Mouse (Mus musculus) forebrain, embryonic 15.5 days (tissue): Measurements from ENCODE around the gene Cbx2. TPM values are rescaled to one million over a fixed set of nuclear protein-coding genes. Genes with fewer than 3 reads are reported as not detected.

Source experiments
- ATAC-seq: fragments of 200-750 bp; cut with Nextera tagmentation; replicated peaks from 2 replicates; pipeline ENCODE4 v1.8.0; 2017; ENCODE audit warnings: mild to moderate bottlenecking, moderate TSS enrichment, moderate library complexity
- H3K27ac ChIP-seq: fragments of 300-500 bp; sonication (generic); replicated peaks from 2 replicates; pipeline ENCODE4 v1.5.1; 2015; ENCODE audit warnings: mild to moderate bottlenecking, inconsistent platforms
- H3K27me3 ChIP-seq: fragments of 300-500 bp; sonication (generic); 2 replicates; pipeline ENCODE4 v1.6.1; 2015; ENCODE audit warnings: inconsistent platforms
- H3K36me3 ChIP-seq: fragments of 300-500 bp; sonication (generic); 2 replicates; pipeline ENCODE4 v1.6.1; 2015; ENCODE audit warnings: mild to moderate bottlenecking, inconsistent platforms
- H3K4me1 ChIP-seq: fragments of 300-500 bp; sonication (generic); 2 replicates; pipeline ENCODE4 v1.6.1; 2015; ENCODE audit warnings: inconsistent platforms
- H3K4me2 ChIP-seq: fragments of 300-500 bp; sonication (generic); replicated peaks from 2 replicates; pipeline ENCODE4 v1.6.1; 2015; ENCODE audit warnings: mild to moderate bottlenecking, inconsistent platforms
- H3K4me3 ChIP-seq: fragments of 300-500 bp; sonication (generic); 2 replicates; pipeline ENCODE4 v1.5.1; 2015; ENCODE audit warnings: mild to moderate bottlenecking, inconsistent platforms
- H3K9ac ChIP-seq: fragments of 300-500 bp; sonication (generic); replicated peaks from 2 replicates; pipeline ENCODE4 v1.6.1; 2015; ENCODE audit warnings: mild to moderate bottlenecking, inconsistent platforms
- H3K9me3 ChIP-seq: fragments of 300-500 bp; sonication (generic); 2 replicates; pipeline ENCODE4 v1.6.1; 2016; ENCODE audit warnings: inconsistent platforms
- WGBS: fragments of 180-500 bp; shearing (Covaris S2); methylation state at CpG from one replicate; pipeline ENCODE4 v1.1.7; 2015; ENCODE audit warnings: mixed read lengths; 5-methylcytosine and 5-hydroxymethylcytosine counted together
- polyA plus RNA-seq: library from polyadenylated mRNA; unstranded; fragments of >200 nt; fragmentation: Nextera tagmentation; extraction: Ambion mirVana; gene quantifications from 2 replicates; pipeline ENCODE4 v1.2.1, GENCODE M21; 2015

Gene Cbx2
- polyA plus RNA-seq, 1 experiment from 2014 or later, result 30.4 TPM

DNA sequence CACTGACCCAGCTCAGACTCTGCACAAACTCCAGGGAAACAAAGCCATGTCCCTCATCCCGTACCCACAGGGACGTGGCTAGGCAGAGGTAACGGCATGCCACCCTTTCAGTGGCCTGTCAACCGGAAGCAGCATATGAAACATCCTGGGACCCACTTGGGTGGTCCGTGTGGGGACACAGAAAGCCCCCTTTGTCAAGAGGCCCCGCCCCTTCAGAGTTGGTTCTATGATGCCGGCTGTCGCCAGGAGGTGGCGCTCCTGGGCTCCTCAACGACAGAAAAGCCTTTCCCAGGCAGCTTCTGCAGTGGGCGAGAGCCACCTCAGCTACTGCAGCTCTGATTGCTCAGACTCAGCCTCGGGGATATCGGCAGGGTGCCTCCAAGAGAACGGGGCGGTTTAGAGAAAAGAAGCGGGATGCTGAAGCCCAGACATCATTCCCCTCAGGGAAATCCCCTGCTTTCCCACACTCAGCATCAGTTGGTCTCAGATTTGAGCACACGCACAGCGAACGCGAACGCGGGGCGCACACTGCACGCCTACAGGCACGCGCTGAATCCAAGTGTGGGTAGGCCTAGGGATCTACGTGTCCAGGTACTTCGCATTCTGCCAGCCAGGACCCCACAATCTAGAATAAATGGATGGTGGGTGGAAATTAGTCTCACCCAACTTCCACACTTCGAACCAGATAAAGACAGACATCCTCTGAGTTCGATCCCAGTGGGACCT, 24.1 kb upstream of the Cbx2 start:
- Histone ChIP-seq H3K36me3 (no peaks in the 10 kb centered on the region), H3K27ac (peak overlapping the region; percentile 39; the same call in 1 of the 2 replicates), H3K4me1 (peaks cover 20% of the 10 kb centered on the region), H3K9ac (peak overlapping the region; percentile 22; the same call in 1 of the 2 replicates), H3K9me3 (no peaks in the 10 kb centered on the region), H3K4me2 (peak overlapping the region; percentile 50), H3K4me3 (peak overlapping the region; percentile 34), H3K27me3 (peaks cover 3% of the 10 kb centered on the region; the same call in 1 of the 2 replicates)
- WGBS, result 4% methylated on average over 30 of the region's 30 CpGs
- peak; percentile 85 for ATAC-seq

DNA sequence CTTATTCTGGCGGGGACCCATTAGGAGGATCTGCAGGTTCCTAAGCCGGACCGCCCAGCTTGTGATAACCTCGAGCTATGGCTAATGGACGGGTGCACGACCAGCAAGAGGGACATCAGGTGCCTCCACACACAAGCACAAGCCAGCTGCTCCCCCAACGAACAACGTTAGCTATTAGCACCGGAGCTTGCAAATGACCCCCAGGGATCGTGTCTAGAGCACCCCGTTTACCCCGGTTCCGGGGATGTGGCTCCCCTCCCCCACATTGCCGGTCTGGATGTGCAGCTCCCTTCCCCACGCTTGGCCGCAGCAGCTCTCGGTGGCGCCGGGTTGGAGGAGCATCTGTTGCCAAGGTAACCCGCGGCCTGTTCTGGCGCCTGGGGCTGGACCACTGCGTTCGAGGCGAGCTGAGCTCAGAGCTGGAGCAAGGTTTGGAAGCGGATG, 23.4 kb upstream of the Cbx2 start:
- peak; percentile 31; the same call in 1 of the 2 replicates for ATAC-seq
- peak overlapping the region; percentile 22 for H3K9ac ChIP-seq
- no peaks in the 10 kb centered on the region for H3K36me3 ChIP-seq
- H3K27ac ChIP-seq, result peak overlapping the region; percentile 39; the same call in 1 of the 2 replicates
- no peaks in the 10 kb centered on the region for H3K9me3 ChIP-seq
- H3K4me3 ChIP-seq, result peak overlapping the region; percentile 34
- peaks cover 3% of the 10 kb centered on the region; the same call in 1 of the 2 replicates for H3K27me3 ChIP-seq
- peak overlapping the region; percentile 50 for H3K4me2 ChIP-seq
- peaks cover 20% of the 10 kb centered on the region for H3K4me1 ChIP-seq
- WGBS, result 2% methylated on average over 26 of the region's 26 CpGs

DNA sequence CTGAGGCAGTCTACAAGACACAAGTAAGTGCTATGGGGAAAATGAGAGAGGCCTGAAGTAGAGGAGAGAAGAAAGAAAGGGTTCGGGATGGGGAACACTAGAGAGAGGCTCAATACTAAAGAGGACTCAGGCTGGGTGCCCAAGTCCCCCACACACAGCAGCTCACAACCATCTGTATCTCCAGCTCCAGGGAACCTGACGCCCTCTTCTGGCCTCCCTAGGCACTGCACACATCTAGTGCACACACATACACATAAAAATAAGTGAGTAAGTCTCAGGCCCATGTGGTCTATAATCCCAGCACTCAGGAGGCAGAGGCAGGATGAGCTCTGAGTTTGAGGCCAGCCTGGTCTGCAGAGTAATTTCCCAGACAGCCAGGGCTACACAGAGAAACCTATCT, 21.9 kb upstream of the Cbx2 start:
- H3K4me2 ChIP-seq, result no peak overlapping the region
- no peaks in the 10 kb centered on the region for H3K9me3 ChIP-seq
- WGBS, result 71% methylated on average over 2 of the region's 2 CpGs
- no peak for ATAC-seq
- H3K36me3 ChIP-seq, result no peaks in the 10 kb centered on the region
- no peak overlapping the region for H3K27ac ChIP-seq
- H3K9ac ChIP-seq, result no peak overlapping the region
- no peak overlapping the region for H3K4me3 ChIP-seq
- H3K4me1 ChIP-seq, result peaks cover 18% of the 10 kb centered on the region
- peaks cover 3% of the 10 kb centered on the region; the same call in 1 of the 2 replicates for H3K27me3 ChIP-seq

- Histone ChIP-seq H3K4me1 (peaks cover 18% of the 10 kb centered on the region), H3K36me3 (no peaks in the 10 kb centered on the region), H3K27ac (no peak overlapping the region), H3K9ac (no peak overlapping the region), H3K4me2 (no peak overlapping the region), H3K9me3 (no peaks in the 10 kb centered on the region), H3K27me3 (peaks cover 3% of the 10 kb centered on the region; the same call in 1 of the 2 replicates), H3K4me3 (no peak overlapping the region)
- 78% methylated on average over 4 of the region's 4 CpGs for WGBS
- no peak for ATAC-seq
These were observed 21.2 kb upstream of the Cbx2 start for GRCm38 (mm10) chr11:119001493-119002128.

- H3K4me3 ChIP-seq, result no peak overlapping the region
- no peaks in the 10 kb centered on the region for H3K4me1 ChIP-seq
- H3K4me2 ChIP-seq, result no peak overlapping the region
- no peak for ATAC-seq
- H3K27me3 ChIP-seq, result peaks cover 3% of the 10 kb centered on the region; the same call in 1 of the 2 replicates
- H3K27ac ChIP-seq, result no peak overlapping the region
- H3K36me3 ChIP-seq, result no peaks in the 10 kb centered on the region
- H3K9ac ChIP-seq, result no peak overlapping the region
- WGBS, result 89% methylated on average over 10 of the region's 10 CpGs
- H3K9me3 ChIP-seq, result no peaks in the 10 kb centered on the region
These were observed 17.1 kb upstream of the Cbx2 start for GRCm38 (mm10) chr11:119005547-119006275.

DNA sequence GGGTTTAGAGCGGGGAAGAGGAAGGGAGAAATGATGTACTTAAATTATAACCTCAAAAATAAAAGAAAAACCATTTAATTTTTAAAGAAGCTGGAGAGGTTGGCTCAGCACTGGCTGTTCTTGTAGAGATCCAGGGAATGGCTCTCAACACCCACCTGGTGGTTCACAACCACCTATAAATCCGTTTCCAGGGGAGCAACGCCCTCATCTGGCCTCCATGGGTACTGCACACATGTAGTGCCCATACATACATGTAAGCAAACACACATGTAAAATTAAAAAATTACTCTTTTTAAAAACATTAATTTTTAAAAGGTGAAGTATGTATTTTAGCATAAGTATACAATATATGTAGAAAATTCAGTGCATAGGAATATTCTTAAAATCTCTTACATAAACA, 16.3 kb upstream of the Cbx2 start:
- Histone ChIP-seq H3K36me3 (no peaks in the 10 kb centered on the region), H3K9ac (no peak overlapping the region), H3K4me1 (no peaks in the 10 kb centered on the region), H3K27ac (no peak overlapping the region), H3K4me3 (no peak overlapping the region), H3K27me3 (peaks cover 3% of the 10 kb centered on the region; the same call in 1 of the 2 replicates), H3K4me2 (no peak overlapping the region), H3K9me3 (no peaks in the 10 kb centered on the region)
- no peak for ATAC-seq
- WGBS, result 71% methylated on average over 3 of the region's 3 CpGs

- H3K9ac ChIP-seq, result no peak overlapping the region
These were observed 15.0 kb upstream of the Cbx2 start for GRCm38 (mm10) chr11:119007461-119008456.

DNA sequence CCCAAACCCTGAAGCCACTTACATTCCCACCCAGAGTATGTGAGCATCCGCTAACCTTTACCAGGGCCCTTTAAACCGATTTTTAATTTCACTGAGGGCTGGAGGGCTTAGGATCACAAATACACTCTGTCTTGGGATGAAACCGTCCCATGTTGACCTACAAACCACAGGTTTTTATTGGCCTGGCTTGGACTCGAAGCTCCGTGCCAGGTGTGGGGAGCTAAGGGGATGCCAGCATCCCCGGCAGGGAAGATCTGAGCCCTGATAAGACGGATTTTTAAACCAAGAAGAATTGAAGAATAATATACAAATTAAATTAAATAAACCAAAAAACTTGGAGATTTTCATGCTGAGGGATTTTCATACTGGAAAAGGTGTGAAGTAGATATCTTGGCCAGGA, 8.3 kb upstream of the Cbx2 start:
- Histone ChIP-seq H3K27ac (no peak overlapping the region), H3K4me2 (no peak overlapping the region), H3K9ac (no peak overlapping the region), H3K27me3 (no peaks in the 10 kb centered on the region), H3K36me3 (no peaks in the 10 kb centered on the region), H3K9me3 (no peaks in the 10 kb centered on the region), H3K4me3 (no peak overlapping the region), H3K4me1 (no peaks in the 10 kb centered on the region)
- 88% methylated on average over 7 of the region's 7 CpGs for WGBS
- ATAC-seq, result no peak

More at GRCm38 (mm10) chr11:119007461-119008456, 15.0 kb upstream of the Cbx2 start:
- no peaks in the 10 kb centered on the region for H3K4me1 ChIP-seq
- no peak overlapping the region for H3K27ac ChIP-seq
- H3K27me3 ChIP-seq, result peaks cover 3% of the 10 kb centered on the region; the same call in 1 of the 2 replicates
- H3K9me3 ChIP-seq, result no peaks in the 10 kb centered on the region
- peak overlapping the region; percentile 20 for H3K4me3 ChIP-seq
- H3K4me2 ChIP-seq, result peak overlapping the region; percentile 27
- no peak for ATAC-seq
- no peaks in the 10 kb centered on the region for H3K36me3 ChIP-seq
- WGBS, result 21% methylated on average over 21 of the region's 21 CpGs

GRCm38 (mm10) chr11:119017506-119017905, 5.3 kb upstream of the Cbx2 start:
- H3K4me3 ChIP-seq, result no peak overlapping the region
- ATAC-seq, result no peak
- H3K9ac ChIP-seq, result no peak overlapping the region
- no peak overlapping the region for H3K27ac ChIP-seq
- H3K27me3 ChIP-seq, result peaks cover 10% of the 10 kb centered on the region; the same call in 1 of the 2 replicates
- peaks cover 14% of the 10 kb centered on the region for H3K4me1 ChIP-seq
- no peak overlapping the region for H3K4me2 ChIP-seq
- WGBS, result 51% methylated on average over 7 of the region's 7 CpGs
- no peaks in the 10 kb centered on the region for H3K36me3 ChIP-seq
- H3K9me3 ChIP-seq, result no peaks in the 10 kb centered on the region

- H3K9ac ChIP-seq, result no peak overlapping the region
- no peaks in the 10 kb centered on the region for H3K36me3 ChIP-seq
- no peak for ATAC-seq
- H3K9me3 ChIP-seq, result no peaks in the 10 kb centered on the region
- no peak overlapping the region for H3K27ac ChIP-seq
- WGBS, result 80% methylated on average over 7 of the region's 7 CpGs
- peaks cover 40% of the 10 kb centered on the region for H3K4me1 ChIP-seq
- peaks cover 10% of the 10 kb centered on the region; the same call in 1 of the 2 replicates for H3K27me3 ChIP-seq
- H3K4me2 ChIP-seq, result no peak overlapping the region
- no peak overlapping the region for H3K4me3 ChIP-seq
These were observed 1.6 kb upstream of the Cbx2 start for GRCm38 (mm10) chr11:119021180-119021579.
